Mouse (Mus musculus) B cell, adult 67 days (primary cell): ENCODE measurements around the gene Fus. TPM values are rescaled to one million over a fixed set of nuclear protein-coding genes. Genes with fewer than 3 reads are reported as not detected.

ENCODE experiments used
- total RNA-seq, 2 experiments: library from RNA; stranded (reverse); gene quantifications; 4 replicates each; pipeline ENCODE4 v1.2.4; 2023

Gene Fus
- 100 to 1,000 TPM; 721 to 839 TPM for total RNA-seq

DNA sequence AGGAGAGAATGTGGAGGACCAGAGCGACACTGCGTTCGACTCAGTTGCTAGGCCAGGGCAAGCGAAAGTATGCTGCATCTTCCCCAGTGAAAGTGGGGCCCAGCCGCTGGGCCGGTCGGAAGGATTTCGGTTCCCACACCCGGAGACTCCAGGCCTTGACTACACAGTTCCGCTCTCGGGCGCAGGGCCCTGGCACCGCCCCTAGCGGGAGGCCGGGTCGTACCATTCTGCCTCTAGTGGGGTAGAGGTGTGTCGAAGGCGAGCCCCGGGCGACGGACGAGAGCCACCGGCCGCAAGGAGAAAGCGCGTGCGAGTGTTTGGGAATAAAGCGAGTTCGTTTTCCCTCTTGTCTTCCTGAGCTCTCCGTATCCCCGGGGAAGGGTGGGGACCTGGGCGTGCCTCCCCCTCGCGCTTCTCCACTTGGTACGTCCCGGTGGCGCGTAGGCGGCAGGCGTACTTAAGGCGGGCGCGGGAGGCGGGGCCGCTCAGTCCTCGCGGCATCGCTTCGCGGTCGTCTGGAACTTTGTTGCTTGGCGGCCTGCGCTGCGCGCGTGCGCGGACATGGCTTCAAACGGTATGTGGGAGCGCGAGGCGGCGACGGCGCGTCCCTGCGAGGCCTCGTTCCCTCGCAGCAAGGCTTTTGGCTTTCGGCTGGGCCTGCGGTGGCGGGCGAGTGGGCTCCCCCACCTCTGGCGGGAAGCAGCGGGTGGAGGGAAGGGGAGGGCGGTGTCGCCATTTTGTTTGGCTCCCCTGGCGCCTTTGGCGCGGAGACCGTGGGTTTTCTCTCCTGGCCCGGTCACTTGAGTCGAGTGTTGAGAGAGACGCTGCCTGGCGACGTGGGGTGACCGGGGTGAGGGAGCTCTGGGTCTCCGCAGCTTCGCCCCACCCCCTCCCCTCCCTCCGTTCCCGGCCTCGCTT is at the start of gene Fus:
TSS of gene Fus (plus strand) at position 454 of the 918 bp plus-strand sequence.

DNA sequence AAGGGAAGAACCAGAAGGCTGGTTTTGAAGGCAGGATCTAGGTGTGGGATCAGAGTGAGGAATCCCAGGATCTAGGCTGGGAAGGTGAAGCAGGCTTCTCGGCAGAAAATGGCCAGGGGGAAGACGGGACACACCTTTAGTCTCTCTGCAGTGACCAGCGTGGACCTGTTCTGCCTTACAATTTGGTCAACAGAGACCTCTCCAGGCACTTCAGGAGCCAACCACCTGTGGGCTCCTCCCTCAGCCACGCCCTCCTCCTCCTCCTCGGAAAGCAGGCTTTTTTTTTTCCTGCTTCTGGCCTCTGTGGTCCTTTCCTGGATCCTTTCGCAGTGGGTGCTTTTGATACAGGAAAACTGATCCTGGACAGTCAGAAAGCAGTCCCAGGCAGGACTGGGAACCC is 37.3 kb upstream of the Fus start, which contains the start of gene Prss8:
TSS of gene Prss8 (minus strand) at position 182 of the 400 bp plus-strand sequence.

GRCm38 (mm10) chr7:127946470-127947023 is 20.7 kb upstream of the Fus start, which contains the start of gene Prss36:
Gene Prss36, minus strand, starts transcription at chr7:127946725.

GRCm38 (mm10) chr7:127993341-127993977 is 26.2 kb downstream of the Fus start, which contains the start of gene Pycard:
Gene Pycard, minus strand, starts transcription at chr7:127993867.

DNA sequence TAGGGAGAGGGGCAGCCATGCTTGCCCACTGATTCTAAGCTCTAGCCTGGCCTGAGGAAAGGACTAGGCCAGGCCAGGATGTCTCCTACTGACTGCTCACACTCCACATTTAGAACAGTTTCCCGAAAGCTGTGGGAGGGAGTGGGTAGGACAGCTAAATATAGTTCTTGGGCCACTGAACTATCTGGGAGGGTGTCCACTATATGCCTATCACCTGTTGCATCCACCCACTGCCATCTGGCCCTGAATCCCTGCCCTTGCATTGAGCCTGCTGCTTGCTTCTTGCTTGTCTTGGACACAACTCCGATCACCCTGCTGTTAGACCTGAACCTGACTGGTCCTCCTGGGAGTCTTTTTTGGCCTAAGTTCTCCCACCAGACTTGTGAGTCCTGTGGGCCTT is 36.4 kb downstream of the Fus start, which contains the start of gene Trim72:
TSS of gene Trim72 (plus strand) at position 262 of the 400 bp plus-strand sequence.

Other genes starting within 250 kb of the Fus start
- gene Ctf2, start 235.3 kb upstream of the Fus start, total RNA-seq: not detected
- 10 to 100 TPM; 14.3 to 15.7 TPM for gene Fbxl19, start 222.9 kb upstream of the Fus start, total RNA-seq
- 10 to 100 TPM; 38.3 to 40.4 TPM for gene Orai3, start 197.6 kb upstream of the Fus start, total RNA-seq
- gene Setd1a, start 190.8 kb upstream of the Fus start, total RNA-seq: 10 to 100 TPM; 71.9 to 94.6 TPM
- under 1 TPM in 1 of 2 experiments, not detected in 1; 0.53 TPM for gene Gm49388, start 181.8 kb upstream of the Fus start, total RNA-seq
- 1 to 10 TPM; 4.1 to 6.1 TPM for gene Hsd3b7, start 166.9 kb upstream of the Fus start, total RNA-seq
- 100 to 1,000 TPM; 143 to 167 TPM for gene Stx4a, start 143.2 kb upstream of the Fus start, total RNA-seq
- not detected for gene Stx1b, start 142.9 kb upstream of the Fus start, total RNA-seq
- gene Zfp646, start 91.2 kb upstream of the Fus start, total RNA-seq: 100 to 1,000 TPM; 104 to 108 TPM
- 10 to 100 TPM; 15.3 to 20.7 TPM for gene Zfp668, start 90.6 kb upstream of the Fus start, total RNA-seq
- under 1 TPM in 1 of 2 experiments, not detected in 1; 0.49 TPM for gene Prss53, start 76.5 kb upstream of the Fus start, total RNA-seq
- under 1 TPM in 1 of 2 experiments, not detected in 1; 0.83 TPM for gene Gm21974, start 72.0 kb upstream of the Fus start, total RNA-seq
- gene Vkorc1, start 71.8 kb upstream of the Fus start, total RNA-seq: 10 to 100 TPM; 13.7 to 19.4 TPM
- gene Bckdk, start 63.4 kb upstream of the Fus start, total RNA-seq: 10 to 100 TPM; 29.3 to 35.7 TPM
- 10 to 100 TPM; 51.0 to 58.3 TPM for gene Kat8, start 54.9 kb upstream of the Fus start, total RNA-seq
- not detected for gene Prss8, start 37.4 kb upstream of the Fus start, total RNA-seq
- 1 to 10 TPM; 1.7 to 3.1 TPM for gene Prss36, start 20.7 kb upstream of the Fus start, total RNA-seq
- 10 to 100 TPM; 21.7 to 25.7 TPM for gene Pycard, start 26.4 kb downstream of the Fus start, total RNA-seq
- gene Trim72, start 36.5 kb downstream of the Fus start, total RNA-seq: 1 to 10 TPM; 1.0 to 1.3 TPM
- gene Itgam, start 95.2 kb downstream of the Fus start, total RNA-seq: 1 to 10 TPM; 1.7 to 1.8 TPM
- gene Gm49368, start 95.2 kb downstream of the Fus start, total RNA-seq: not detected
- gene Itgax, start 162.1 kb downstream of the Fus start, total RNA-seq: 1 to 10 TPM in 1 of 2 experiments, under 1 TPM in 1; 0.53 to 1.3 TPM
- gene Itgad, start 186.9 kb downstream of the Fus start, total RNA-seq: 1 to 10 TPM; 1.2 to 3.3 TPM
- not detected for gene Cox6a2, start 238.9 kb downstream of the Fus start, total RNA-seq